Mouse (Mus musculus) embryonic facial prominence, embryonic 14.5 days (tissue): Measurements from ENCODE around the gene CN725425. TPM values are rescaled to one million over a fixed set of nuclear protein-coding genes. Genes with fewer than 3 reads are reported as not detected.

Experiments used
- ATAC-seq: fragments of 200-750 bp; cut with Nextera tagmentation; 2 replicates; pipeline ENCODE4 v1.8.0; 2017; ENCODE audit warnings: low read depth, moderate number of reproducible peaks, moderate TSS enrichment
- DNase-seq: peaks from one replicate; pipeline ENCODE4 v3.0.0-alpha.2; 2015; ENCODE audit warnings: low spot score
- H3K27ac ChIP-seq: fragments of 300-500 bp; sonication (generic); replicated peaks from 2 replicates; pipeline ENCODE4 v1.5.1; 2014; ENCODE audit warnings: low read depth, mild to moderate bottlenecking, low read length, moderate library complexity
- H3K27me3 ChIP-seq: fragments of 300-500 bp; sonication (generic); replicated peaks from 2 replicates; pipeline ENCODE4 v1.6.1; 2014; ENCODE audit warnings: low read length; ENCODE audit not compliant: control insufficient read depth, insufficient read depth
- H3K36me3 ChIP-seq: fragments of 300-500 bp; sonication (generic); 2 replicates; pipeline ENCODE4 v1.6.1; 2014; ENCODE audit warnings: low read length, mixed read lengths; ENCODE audit not compliant: control insufficient read depth, insufficient read depth
- H3K4me1 ChIP-seq: fragments of 300-500 bp; sonication (generic); 2 replicates; pipeline ENCODE4 v1.6.1; 2014; ENCODE audit warnings: antibody characterized with exemption, low read length; ENCODE audit not compliant: control insufficient read depth, insufficient read depth
- H3K4me2 ChIP-seq: fragments of 300-500 bp; sonication (generic); 2 replicates; pipeline ENCODE4 v1.6.1; 2014; ENCODE audit warnings: low read depth, mild to moderate bottlenecking, low read length, moderate library complexity, mixed read lengths
- H3K4me3 ChIP-seq: fragments of 300-500 bp; sonication (generic); 2 replicates; pipeline ENCODE4 v1.5.1; 2014; ENCODE audit warnings: low read depth, mild to moderate bottlenecking, low read length
- H3K9ac ChIP-seq: fragments of 300-500 bp; sonication (generic); 2 replicates; pipeline ENCODE4 v1.6.1; 2014; ENCODE audit warnings: low read depth, mild to moderate bottlenecking, low read length, moderate library complexity, mixed read lengths
- H3K9me3 ChIP-seq: fragments of 300-500 bp; sonication (generic); 2 replicates; pipeline ENCODE4 v1.6.1; 2016; ENCODE audit warnings: low read length; ENCODE audit not compliant: control insufficient read depth
- WGBS: fragments of 180-500 bp; shearing (Covaris S2); extraction: QIAGEN DNeasy Blood & Tissue Kit; methylation state at CpG from one replicate; pipeline ENCODE4 v1.1.7; 2014; 5-methylcytosine and 5-hydroxymethylcytosine counted together
- polyA plus RNA-seq: library from polyadenylated mRNA; unstranded; fragments of >200 nt; fragmentation: Nextera tagmentation; extraction: Ambion mirVana; gene quantifications from 2 replicates; pipeline ENCODE4 v1.2.1, GENCODE M21; 2014

Gene CN725425
- polyA plus RNA-seq, 1 experiment from 2014 or later: not detected

- DNase-seq: peak; percentile 17
- peak overlapping the region; percentile 63 for H3K4me2 ChIP-seq
- no peaks in the 10 kb centered on the region for H3K27me3 ChIP-seq
- 0 out of 2 replicates have a peak, but pooled peaks cover 6% of the 10 kb centered on the region for H3K4me1 ChIP-seq
- H3K9me3 ChIP-seq: no peaks in the 10 kb centered on the region
- H3K27ac ChIP-seq: peak overlapping the region; percentile 83
- H3K9ac ChIP-seq: peak overlapping the region; percentile 55
- peak overlapping the region; percentile 45 for H3K4me3 ChIP-seq
- no peaks in the 10 kb centered on the region for H3K36me3 ChIP-seq
- peak; percentile 53 for ATAC-seq
- 10% methylated on average over 7 of the region's 7 CpGs for WGBS
These were observed 7.1 kb upstream of the CN725425 start for GRCm38 (mm10) chr15:91192223-91192598.

GRCm38 (mm10) chr15:91200833-91201232 lies 1.5 kb downstream of the CN725425 start:
- WGBS: 87% methylated on average over 1 of the region's 1 CpGs
- no peak overlapping the region for H3K9ac ChIP-seq
- no peaks in the 10 kb centered on the region for H3K4me1 ChIP-seq
- H3K4me3 ChIP-seq: no peak overlapping the region
- H3K27ac ChIP-seq: no peak overlapping the region
- no peaks in the 10 kb centered on the region for H3K36me3 ChIP-seq
- DNase-seq (no peak), ATAC-seq (no peak)
- H3K27me3 ChIP-seq: no peaks in the 10 kb centered on the region
- no peak overlapping the region for H3K4me2 ChIP-seq
- H3K9me3 ChIP-seq: no peaks in the 10 kb centered on the region

- Histone ChIP-seq H3K9me3 (no peaks in the 10 kb centered on the region), H3K4me2 (no peak overlapping the region), H3K27me3 (no peaks in the 10 kb centered on the region), H3K4me3 (no peak overlapping the region), H3K36me3 (no peaks in the 10 kb centered on the region), H3K27ac (no peak overlapping the region), H3K9ac (no peak overlapping the region), H3K4me1 (no peaks in the 10 kb centered on the region)
- DNase-seq: no peak
- ATAC-seq: no peak
- 98% methylated on average over 1 of the region's 1 CpGs for WGBS
These were observed 3.2 kb downstream of the CN725425 start for GRCm38 (mm10) chr15:91202486-91202885.

- no peak for ATAC-seq
- no peak overlapping the region for H3K4me3 ChIP-seq
- H3K36me3 ChIP-seq: no peaks in the 10 kb centered on the region
- no peaks in the 10 kb centered on the region for H3K27me3 ChIP-seq
- no peak overlapping the region for H3K9ac ChIP-seq
- H3K4me2 ChIP-seq: no peak overlapping the region
- WGBS: 86% methylated on average over 3 of the region's 3 CpGs
- no peaks in the 10 kb centered on the region for H3K4me1 ChIP-seq
- no peak overlapping the region for H3K27ac ChIP-seq
- no peaks in the 10 kb centered on the region for H3K9me3 ChIP-seq
- DNase-seq: no peak
These were observed 4.2 kb downstream of the CN725425 start for GRCm38 (mm10) chr15:91203521-91203920.

GRCm38 (mm10) chr15:91206518-91206917 lies 7.2 kb downstream of the CN725425 start:
- H3K27me3 ChIP-seq: no peaks in the 10 kb centered on the region
- no peak overlapping the region for H3K9ac ChIP-seq
- no peak for ATAC-seq
- no peaks in the 10 kb centered on the region for H3K9me3 ChIP-seq
- no peaks in the 10 kb centered on the region for H3K36me3 ChIP-seq
- 91% methylated on average over 5 of the region's 5 CpGs for WGBS
- DNase-seq: no peak
- no peaks in the 10 kb centered on the region for H3K4me1 ChIP-seq
- no peak overlapping the region for H3K4me2 ChIP-seq
- H3K27ac ChIP-seq: no peak overlapping the region
- H3K4me3 ChIP-seq: no peak overlapping the region

GRCm38 (mm10) chr15:91237294-91237693 lies 38.0 kb downstream of the CN725425 start:
- no peaks in the 10 kb centered on the region for H3K4me1 ChIP-seq
- WGBS: 68% methylated on average over 5 of the region's 5 CpGs
- no peak overlapping the region for H3K27ac ChIP-seq
- H3K27me3 ChIP-seq: no peaks in the 10 kb centered on the region
- H3K9ac ChIP-seq: no peak overlapping the region
- H3K36me3 ChIP-seq: no peaks in the 10 kb centered on the region
- ATAC-seq (no peak), DNase-seq (no peak)
- no peak overlapping the region for H3K4me2 ChIP-seq
- no peak overlapping the region for H3K4me3 ChIP-seq
- no peaks in the 10 kb centered on the region for H3K9me3 ChIP-seq

GRCm38 (mm10) chr15:91240683-91241335 lies 41.5 kb downstream of the CN725425 start:
- H3K4me2 ChIP-seq: no peak overlapping the region
- WGBS: 83% methylated on average over 3 of the region's 3 CpGs
- H3K4me1 ChIP-seq: no peaks in the 10 kb centered on the region
- H3K4me3 ChIP-seq: no peak overlapping the region
- DNase-seq (no peak), ATAC-seq (no peak)
- no peaks in the 10 kb centered on the region for H3K36me3 ChIP-seq
- H3K9ac ChIP-seq: no peak overlapping the region
- H3K9me3 ChIP-seq: no peaks in the 10 kb centered on the region
- no peak overlapping the region for H3K27ac ChIP-seq
- H3K27me3 ChIP-seq: no peaks in the 10 kb centered on the region

- Histone ChIP-seq H3K27me3 (no peaks in the 10 kb centered on the region), H3K9me3 (no peaks in the 10 kb centered on the region), H3K27ac (no peak overlapping the region), H3K4me3 (no peak overlapping the region), H3K9ac (no peak overlapping the region), H3K4me1 (no peaks in the 10 kb centered on the region), H3K4me2 (no peak overlapping the region), H3K36me3 (no peaks in the 10 kb centered on the region)
- WGBS: 84% methylated on average over 6 of the region's 6 CpGs
- ATAC-seq (no peak), DNase-seq (no peak)
These were observed 51.5 kb downstream of the CN725425 start for GRCm38 (mm10) chr15:91250815-91251214.
